Mouse (Mus musculus): ENCODE measurements at regions not wholly inside any gene's neighbourhood (a gene's known extent, or its start where the extent isn't known, plus 50 kb on each side); places are given as distances from the start of the nearest gene placed in this dataset.

DNA sequence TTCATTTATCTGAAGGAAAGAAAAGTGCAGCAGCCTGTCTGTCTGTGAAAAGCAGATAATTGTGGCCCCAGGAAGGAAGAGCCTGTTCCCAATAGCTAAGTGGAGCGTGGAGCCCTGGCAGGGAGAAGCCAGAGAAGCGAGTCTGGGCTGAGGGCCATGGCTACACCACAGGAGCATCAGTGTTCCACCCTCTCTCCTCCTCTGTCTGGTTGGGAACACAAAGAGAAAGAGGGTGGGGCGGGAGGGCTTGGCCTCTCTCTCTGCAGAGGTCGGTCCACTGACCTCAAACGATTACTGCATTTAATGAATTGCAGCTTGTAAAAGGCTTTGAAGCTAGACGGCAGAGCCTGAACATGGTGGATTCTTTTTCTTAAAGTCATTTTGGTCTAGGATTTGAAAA lies 329.0 kb downstream of the Pik3r1 start:
- no peak for TF ChIP-seq CTCF (IDR thresholded peaks at IDR 0.05; ENCODE audit: low read depth, low read length)
- no peak for TF ChIP-seq TAL1 (conservative IDR thresholded peaks at IDR 0.05; ENCODE audit: low read depth, low read length)

Data from G1E (cell line).